Mouse (Mus musculus) kidney, embryonic 15.5 days (tissue): ENCODE measurements around the gene Pld5. TPM values are rescaled to one million over a fixed set of nuclear protein-coding genes. Genes with fewer than 3 reads are reported as not detected.

Experiments
- ATAC-seq: fragments of 200-750 bp; cut with Nextera tagmentation; replicated peaks from 2 replicates; pipeline ENCODE4 v1.8.0; 2017; ENCODE audit warnings: moderate TSS enrichment; ENCODE audit not compliant: low FRiP score
- H3K27ac ChIP-seq: fragments of 300-500 bp; sonication (generic); 2 replicates; pipeline ENCODE4 v1.5.1; 2015; ENCODE audit warnings: mild to moderate bottlenecking, inconsistent platforms
- H3K27me3 ChIP-seq: fragments of 300-500 bp; sonication (generic); 2 replicates; pipeline ENCODE4 v1.6.1; 2015; ENCODE audit warnings: inconsistent platforms
- H3K36me3 ChIP-seq: fragments of 300-500 bp; sonication (generic); 2 replicates; pipeline ENCODE4 v1.6.1; 2015; ENCODE audit warnings: inconsistent platforms
- H3K4me1 ChIP-seq: fragments of 300-500 bp; sonication (generic); 2 replicates; pipeline ENCODE4 v1.6.1; 2015; ENCODE audit warnings: inconsistent platforms
- H3K4me2 ChIP-seq: fragments of 300-500 bp; sonication (generic); 2 replicates; pipeline ENCODE4 v1.6.1; 2015; ENCODE audit warnings: moderate library complexity, mild to moderate bottlenecking, inconsistent platforms
- H3K4me3 ChIP-seq: fragments of 300-500 bp; sonication (generic); replicated peaks from 2 replicates; pipeline ENCODE4 v1.5.1; 2015; ENCODE audit warnings: mild to moderate bottlenecking, inconsistent platforms
- H3K9ac ChIP-seq: fragments of 300-500 bp; sonication (generic); 2 replicates; pipeline ENCODE4 v1.6.1; 2015; ENCODE audit warnings: mild to moderate bottlenecking, inconsistent platforms
- H3K9me3 ChIP-seq: fragments of 300-500 bp; sonication (generic); replicated peaks from 2 replicates; pipeline ENCODE4 v1.6.1; 2016; ENCODE audit warnings: inconsistent platforms
- WGBS: fragments of 180-500 bp; shearing (Covaris S2); methylation state at CpG from one replicate; pipeline ENCODE4 v1.1.7; 2015; ENCODE audit warnings: mixed read lengths; 5-methylcytosine and 5-hydroxymethylcytosine counted together
- polyA plus RNA-seq: library from polyadenylated mRNA; unstranded; fragments of >200 nt; fragmentation: Nextera tagmentation; extraction: Ambion mirVana; gene quantifications from 2 replicates; pipeline ENCODE4 v1.2.1, GENCODE M21; 2015

The Pld5 gene
- polyA plus RNA-seq, 1 experiment from 2014 or later, result 2.5 TPM

DNA sequence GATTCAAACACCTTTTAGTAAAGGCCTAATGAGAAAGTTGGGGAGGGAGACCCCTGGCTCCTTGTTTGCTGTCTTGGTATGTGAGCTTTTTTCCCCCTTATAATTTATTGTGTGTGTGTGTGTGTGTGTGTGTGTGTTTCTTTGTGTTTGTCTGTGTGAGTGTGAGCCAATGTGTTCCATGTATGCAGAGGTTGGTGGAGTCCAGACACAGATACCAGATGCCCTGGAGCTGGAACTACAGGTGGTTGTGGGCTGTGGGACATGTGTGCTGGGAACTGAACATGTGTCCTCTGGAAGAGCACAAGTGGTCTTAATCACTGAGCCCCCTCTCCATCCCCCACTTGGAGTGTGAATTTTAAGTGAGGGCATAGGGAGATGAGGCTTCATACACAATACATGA lies 199.3 kb downstream of the Pld5 start:
- no peaks in the 10 kb centered on the region for H3K27me3 ChIP-seq
- H3K4me2 ChIP-seq, result no peak overlapping the region
- no peak overlapping the region for H3K4me3 ChIP-seq
- H3K4me1 ChIP-seq, result 0 out of 2 replicates have a peak, but pooled peaks cover 4% of the 10 kb centered on the region
- no peak for ATAC-seq
- H3K9me3 ChIP-seq, result no peaks in the 10 kb centered on the region
- H3K27ac ChIP-seq, result no peak overlapping the region
- H3K36me3 ChIP-seq, result no peaks in the 10 kb centered on the region
- no peak overlapping the region for H3K9ac ChIP-seq

DNA sequence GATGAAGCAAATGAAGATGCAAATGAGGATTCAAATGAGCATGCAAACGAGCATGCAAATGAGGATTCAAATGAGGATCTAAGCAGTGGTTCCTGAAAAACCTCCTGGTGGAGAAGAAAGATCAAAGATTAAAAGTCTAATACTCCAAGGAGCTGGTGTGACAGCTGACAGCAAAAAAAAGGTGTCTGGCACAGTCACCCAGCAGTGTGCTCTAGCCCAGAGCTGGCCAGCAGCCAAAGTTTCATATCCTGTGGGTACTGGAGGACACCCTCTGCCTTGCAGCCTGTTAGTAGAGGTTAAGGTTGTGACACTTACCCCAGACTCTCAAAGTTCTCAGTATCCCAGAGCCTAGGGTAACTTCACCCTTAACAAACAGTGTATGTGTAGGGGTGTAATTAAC lies 199.7 kb downstream of the Pld5 start:
- Histone ChIP-seq H3K4me2 (no peak overlapping the region), H3K4me3 (no peak overlapping the region), H3K9me3 (no peaks in the 10 kb centered on the region), H3K9ac (no peak overlapping the region), H3K27me3 (no peaks in the 10 kb centered on the region), H3K4me1 (0 out of 2 replicates have a peak, but pooled peaks cover 4% of the 10 kb centered on the region), H3K27ac (no peak overlapping the region), H3K36me3 (no peaks in the 10 kb centered on the region)
- 75% methylated on average over 1 of the region's 1 CpGs for WGBS
- 0 out of 2 replicates have a peak, but pooled peaks have one; percentile 54 for ATAC-seq

DNA sequence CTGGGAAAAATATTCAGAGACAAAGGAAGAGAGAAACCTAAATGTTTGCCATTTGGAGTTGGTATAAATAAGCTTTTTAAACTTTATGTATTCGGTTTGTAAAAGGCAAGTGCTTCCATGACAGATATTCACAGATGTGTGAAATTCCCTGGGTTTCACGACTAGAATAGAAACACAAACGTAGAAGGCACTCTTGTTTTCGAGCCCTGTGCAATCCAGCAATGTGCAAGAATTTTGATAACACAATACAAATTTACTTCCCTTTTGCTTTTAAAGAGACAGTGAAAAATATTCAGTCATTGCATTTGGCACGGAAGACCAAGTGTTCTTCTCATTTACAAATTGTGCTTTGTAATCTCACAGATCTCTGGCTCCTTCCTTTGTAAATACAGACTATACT lies 200.6 kb downstream of the Pld5 start:
- Histone ChIP-seq H3K4me1 (0 out of 2 replicates have a peak, but pooled peaks cover 4% of the 10 kb centered on the region), H3K9ac (no peak overlapping the region), H3K9me3 (no peaks in the 10 kb centered on the region), H3K36me3 (no peaks in the 10 kb centered on the region), H3K4me3 (no peak overlapping the region), H3K4me2 (no peak overlapping the region), H3K27me3 (no peaks in the 10 kb centered on the region), H3K27ac (no peak overlapping the region)
- no peak for ATAC-seq
- WGBS, result 59% methylated on average over 5 of the region's 5 CpGs

DNA sequence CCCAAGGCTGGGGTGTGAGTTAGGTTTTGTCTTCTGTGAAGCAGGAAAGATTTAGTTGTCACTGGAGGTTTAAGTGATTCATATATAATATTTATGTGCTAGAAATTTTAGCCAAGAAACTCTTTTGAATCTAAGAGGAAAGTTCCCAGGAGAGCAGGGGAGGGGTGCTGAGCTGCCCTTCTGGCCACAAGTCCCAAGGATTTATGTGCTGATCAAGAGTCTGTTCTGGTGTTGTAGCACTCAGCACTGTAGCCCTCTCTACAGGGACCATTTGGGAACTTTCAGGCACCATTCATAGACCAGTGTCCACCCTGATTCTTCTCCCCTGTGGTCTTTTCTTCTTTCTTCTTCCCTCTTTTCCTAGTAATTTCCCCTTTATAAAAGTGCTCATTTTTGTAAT lies 209.8 kb downstream of the Pld5 start:
- no peak overlapping the region for H3K4me2 ChIP-seq

DNA sequence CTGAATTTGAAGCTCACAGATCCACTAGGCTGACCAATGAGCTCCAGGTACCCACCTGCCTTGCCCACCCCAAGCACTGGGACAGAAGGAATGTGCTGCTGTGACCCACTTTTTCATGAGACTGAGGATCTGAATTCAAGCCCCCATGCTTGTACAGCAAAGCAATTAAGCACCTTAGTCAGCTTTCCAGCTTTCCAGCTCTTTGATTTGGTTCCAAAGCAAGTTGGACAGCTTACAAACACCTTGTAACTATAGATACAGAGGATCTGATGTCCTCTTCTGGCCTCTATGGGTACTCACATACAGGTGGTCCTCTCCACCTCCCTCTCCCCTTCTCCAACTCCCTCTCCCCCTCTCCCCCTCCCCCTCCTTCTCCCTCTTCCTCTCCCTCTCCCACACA lies 210.6 kb downstream of the Pld5 start:
- Histone ChIP-seq H3K4me3 (no peak overlapping the region), H3K9me3 (no peaks in the 10 kb centered on the region), H3K4me1 (0 out of 2 replicates have a peak, but pooled peaks cover 2% of the 10 kb centered on the region), H3K4me2 (no peak overlapping the region), H3K9ac (no peak overlapping the region), H3K36me3 (no peaks in the 10 kb centered on the region), H3K27me3 (no peaks in the 10 kb centered on the region), H3K27ac (no peak overlapping the region)
- 0 out of 2 replicates have a peak, but pooled peaks have one; percentile 40 for ATAC-seq

More for the DNA sequence above, 209.8 kb downstream of the Pld5 start:
- ATAC-seq, result peak; percentile 64; the same call in 1 of the 2 replicates
- 0 out of 2 replicates have a peak, but pooled peaks cover 2% of the 10 kb centered on the region for H3K4me1 ChIP-seq
- no peaks in the 10 kb centered on the region for H3K36me3 ChIP-seq
- H3K9me3 ChIP-seq, result no peaks in the 10 kb centered on the region
- no peak overlapping the region for H3K9ac ChIP-seq
- H3K27me3 ChIP-seq, result no peaks in the 10 kb centered on the region
- H3K4me3 ChIP-seq, result no peak overlapping the region
- no peak overlapping the region for H3K27ac ChIP-seq

DNA sequence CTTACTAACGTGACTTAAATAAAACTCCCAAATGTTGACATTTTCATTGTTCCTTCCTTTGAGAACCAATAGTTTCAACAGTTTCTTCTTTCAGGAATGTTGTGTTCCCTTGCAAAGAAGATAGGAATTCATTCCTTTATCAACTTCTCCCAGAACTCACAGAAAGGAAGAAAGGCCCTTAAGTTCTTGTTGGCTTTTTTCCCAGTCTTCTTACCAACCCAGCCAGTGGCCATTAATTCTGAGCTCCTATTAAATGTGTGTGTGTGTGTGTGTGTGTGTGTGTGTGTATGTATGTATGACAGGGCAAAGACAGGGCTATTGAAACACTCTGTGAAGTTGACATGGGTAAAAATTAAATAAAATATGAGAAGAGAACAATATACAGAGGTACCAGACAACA lies 221.5 kb downstream of the Pld5 start:
- no peak overlapping the region for H3K4me2 ChIP-seq
- H3K4me1 ChIP-seq, result no peaks in the 10 kb centered on the region
- no peaks in the 10 kb centered on the region for H3K9me3 ChIP-seq
- ATAC-seq, result no peak
- no peak overlapping the region for H3K4me3 ChIP-seq
- H3K9ac ChIP-seq, result no peak overlapping the region
- WGBS, result 52% methylated on average over 1 of the region's 1 CpGs
- no peak overlapping the region for H3K27ac ChIP-seq
- H3K36me3 ChIP-seq, result no peaks in the 10 kb centered on the region
- H3K27me3 ChIP-seq, result no peaks in the 10 kb centered on the region

DNA sequence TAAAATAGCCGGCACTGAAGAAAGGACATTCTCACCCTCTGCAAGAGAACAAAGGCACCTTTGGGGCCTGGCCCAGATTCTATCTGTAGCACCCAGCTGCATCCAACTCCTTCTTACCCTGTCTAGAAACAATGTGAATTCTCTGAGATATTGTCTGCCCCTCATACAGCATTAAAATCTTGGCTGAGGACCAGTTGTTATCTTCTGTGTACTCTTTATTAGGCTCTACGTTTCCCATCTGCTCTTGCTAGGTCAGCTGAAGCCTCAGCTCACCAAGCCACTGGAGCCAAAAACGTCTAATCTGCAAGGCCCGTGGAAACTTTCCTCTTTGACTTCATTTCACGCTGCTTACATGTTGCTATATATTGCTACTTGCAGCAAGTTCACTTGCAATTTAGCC lies 228.1 kb downstream of the Pld5 start:
- Histone ChIP-seq H3K4me3 (no peak overlapping the region), H3K9me3 (no peaks in the 10 kb centered on the region), H3K4me1 (0 out of 2 replicates have a peak, but pooled peaks cover 4% of the 10 kb centered on the region), H3K27me3 (no peaks in the 10 kb centered on the region), H3K36me3 (no peaks in the 10 kb centered on the region), H3K27ac (no peak overlapping the region), H3K9ac (no peak overlapping the region), H3K4me2 (no peak overlapping the region)
- no peak for ATAC-seq
- 50% methylated on average over 5 of the region's 5 CpGs for WGBS

DNA sequence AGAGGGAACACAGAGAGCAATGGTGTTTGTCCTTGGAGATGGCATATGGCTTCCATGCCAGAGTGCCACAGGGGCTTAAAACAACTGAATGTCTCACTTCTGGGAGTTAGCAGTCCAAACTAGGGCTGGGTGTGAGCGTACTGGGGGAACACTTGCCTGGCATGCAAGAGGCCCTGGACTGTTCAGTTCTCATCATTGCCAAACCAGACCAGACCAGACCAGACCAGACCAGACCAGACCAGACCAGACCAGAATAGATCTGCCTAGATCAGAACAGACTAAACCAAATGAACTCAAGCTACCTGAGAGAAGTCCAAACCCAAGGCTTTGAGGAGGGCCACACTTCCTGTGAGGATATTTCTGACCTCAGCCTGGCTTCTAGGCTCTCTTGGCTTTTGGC lies 228.7 kb downstream of the Pld5 start:
- Histone ChIP-seq H3K9ac (no peak overlapping the region), H3K4me1 (0 out of 2 replicates have a peak, but pooled peaks cover 4% of the 10 kb centered on the region), H3K4me3 (no peak overlapping the region), H3K27me3 (no peaks in the 10 kb centered on the region), H3K27ac (no peak overlapping the region), H3K4me2 (no peak overlapping the region), H3K9me3 (no peaks in the 10 kb centered on the region), H3K36me3 (no peaks in the 10 kb centered on the region)
- WGBS, result 96% methylated on average over 1 of the region's 1 CpGs
- no peak for ATAC-seq

DNA sequence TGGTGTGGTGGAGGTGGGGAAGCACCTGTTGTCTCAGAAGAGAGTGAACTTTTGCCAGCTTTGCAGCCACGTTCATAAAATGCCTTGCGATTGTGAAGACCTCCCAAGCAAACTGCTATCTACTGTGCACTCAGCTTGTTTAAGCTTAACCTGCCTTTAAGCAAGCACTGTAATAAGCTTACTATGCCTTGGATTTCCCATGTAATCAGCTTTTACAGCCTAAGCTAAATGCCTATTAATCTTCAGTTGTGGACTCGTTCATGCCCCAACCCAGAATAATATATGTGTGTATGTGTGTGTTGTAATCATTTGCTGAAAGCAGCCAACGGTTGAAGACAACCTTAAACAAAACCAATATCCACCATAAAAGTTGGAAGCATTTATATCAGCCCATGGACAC lies 232.1 kb downstream of the Pld5 start:
- Histone ChIP-seq H3K4me3 (no peak overlapping the region), H3K27me3 (no peaks in the 10 kb centered on the region), H3K4me1 (0 out of 2 replicates have a peak, but pooled peaks cover 4% of the 10 kb centered on the region), H3K4me2 (no peak overlapping the region), H3K27ac (no peak overlapping the region), H3K9ac (no peak overlapping the region), H3K36me3 (no peaks in the 10 kb centered on the region), H3K9me3 (no peaks in the 10 kb centered on the region)
- WGBS, result 71% methylated on average over 4 of the region's 4 CpGs
- no peak for ATAC-seq

DNA sequence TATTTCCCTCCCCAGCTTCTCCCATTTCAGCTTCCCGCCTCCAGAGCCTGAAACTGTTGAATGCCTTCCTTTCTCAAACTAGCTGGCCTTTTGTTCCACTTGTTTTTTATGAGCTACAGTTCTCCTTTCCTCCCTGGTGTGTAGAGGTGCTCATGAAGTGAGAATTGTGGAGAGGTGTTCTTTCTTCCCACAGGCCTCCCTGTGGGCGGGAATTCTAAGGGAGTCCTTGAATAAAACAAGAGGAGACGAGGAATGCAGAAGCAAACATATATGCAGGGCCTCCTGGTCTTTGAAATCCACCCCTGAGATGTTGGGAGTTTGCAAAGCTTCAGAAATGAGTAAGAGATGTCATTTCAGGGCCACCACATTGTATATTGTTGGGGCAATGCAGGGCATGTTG lies 235.2 kb downstream of the Pld5 start:
- Histone ChIP-seq H3K4me1 (no peaks in the 10 kb centered on the region), H3K36me3 (no peaks in the 10 kb centered on the region), H3K27ac (no peak overlapping the region), H3K4me2 (no peak overlapping the region), H3K9me3 (no peaks in the 10 kb centered on the region), H3K4me3 (no peak overlapping the region), H3K9ac (no peak overlapping the region), H3K27me3 (no peaks in the 10 kb centered on the region)
- 68% methylated on average over 3 of the region's 3 CpGs for WGBS
- ATAC-seq, result no peak

DNA sequence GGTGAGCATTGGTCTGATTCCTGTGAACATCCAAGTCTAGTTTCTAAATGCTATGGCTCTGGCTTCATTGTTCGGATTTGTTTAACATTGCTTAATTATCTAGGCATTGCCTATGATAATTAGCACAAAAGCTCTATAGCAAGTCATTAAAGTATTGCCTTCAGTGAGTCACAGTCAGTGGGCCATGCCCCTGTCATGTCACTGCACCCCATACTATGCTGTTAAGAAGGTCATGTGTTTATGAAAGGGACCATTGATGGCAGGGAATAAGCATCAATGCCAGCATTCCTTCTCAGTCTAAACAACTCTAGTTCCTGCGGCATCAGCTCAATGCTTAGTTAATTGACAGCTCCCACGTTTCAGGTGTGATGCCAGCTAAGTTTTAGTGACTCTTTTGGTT lies 239.1 kb downstream of the Pld5 start:
- H3K27me3 ChIP-seq, result no peaks in the 10 kb centered on the region
- 79% methylated on average over 3 of the region's 3 CpGs for WGBS
- no peak for ATAC-seq

DNA sequence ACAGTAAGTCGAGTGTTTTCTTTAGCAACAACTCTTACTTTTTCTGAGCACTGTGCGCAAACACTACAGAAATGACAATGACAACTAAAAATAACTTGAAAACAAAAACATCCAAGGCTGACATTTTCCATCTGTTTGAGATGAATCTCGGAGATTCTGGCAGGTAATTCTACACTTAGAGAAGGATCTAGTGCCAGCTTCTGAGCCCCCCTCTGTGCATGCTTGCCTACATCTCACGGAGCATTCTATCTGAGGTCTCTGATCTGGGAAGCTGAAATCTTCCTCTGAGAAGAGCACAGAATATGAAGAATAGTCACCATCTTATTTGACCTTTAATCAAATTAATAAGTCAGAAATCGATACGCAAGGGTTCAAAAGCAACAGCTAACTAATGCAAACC lies 240.4 kb downstream of the Pld5 start:
- Histone ChIP-seq H3K4me3 (no peak overlapping the region), H3K27ac (no peak overlapping the region), H3K36me3 (no peaks in the 10 kb centered on the region), H3K27me3 (no peaks in the 10 kb centered on the region), H3K4me2 (no peak overlapping the region), H3K9ac (no peak overlapping the region), H3K9me3 (no peaks in the 10 kb centered on the region), H3K4me1 (no peaks in the 10 kb centered on the region)
- no peak for ATAC-seq
- WGBS, result 79% methylated on average over 6 of the region's 6 CpGs

More for the DNA sequence above, 239.1 kb downstream of the Pld5 start:
- H3K4me2 ChIP-seq, result no peak overlapping the region
- H3K27ac ChIP-seq, result no peak overlapping the region
- H3K4me3 ChIP-seq, result no peak overlapping the region
- no peaks in the 10 kb centered on the region for H3K9me3 ChIP-seq
- no peak overlapping the region for H3K9ac ChIP-seq
- H3K4me1 ChIP-seq, result no peaks in the 10 kb centered on the region
- no peaks in the 10 kb centered on the region for H3K36me3 ChIP-seq

DNA sequence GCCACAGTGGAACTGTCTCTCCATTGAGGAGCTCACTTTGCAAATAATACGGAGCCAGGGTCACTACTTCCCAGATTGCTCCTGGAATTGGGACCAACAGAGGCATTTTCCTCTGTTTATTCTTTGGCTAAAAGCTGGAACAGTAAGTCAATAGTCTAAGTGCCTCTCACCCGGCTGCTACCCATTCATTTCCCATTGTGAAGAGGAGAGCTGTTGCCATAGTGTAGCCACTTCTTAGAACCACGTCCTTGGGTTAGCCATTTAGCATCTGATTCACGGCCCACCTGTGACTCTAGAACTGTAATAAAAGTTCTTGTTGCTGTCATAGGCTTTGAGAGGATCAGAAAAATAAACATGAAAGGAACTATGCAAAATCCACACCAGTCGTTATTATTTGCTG lies 241.4 kb downstream of the Pld5 start:
- no peak overlapping the region for H3K4me3 ChIP-seq
- H3K27me3 ChIP-seq, result no peaks in the 10 kb centered on the region
- H3K4me1 ChIP-seq, result no peaks in the 10 kb centered on the region
- WGBS, result 82% methylated on average over 5 of the region's 5 CpGs
- H3K9me3 ChIP-seq, result no peaks in the 10 kb centered on the region
- no peak overlapping the region for H3K4me2 ChIP-seq
- no peak overlapping the region for H3K27ac ChIP-seq
- no peak overlapping the region for H3K9ac ChIP-seq
- ATAC-seq, result no peak
- H3K36me3 ChIP-seq, result no peaks in the 10 kb centered on the region
